Mouse (Mus musculus): ENCODE measurements around the gene Cmtr1. TPM values are rescaled to one million over a fixed set of nuclear protein-coding genes. Genes with fewer than 3 reads are reported as not detected.
A peak's percentile ranks its signal among the peaks of the same experiment; 100 is the strongest.
"Not testable (repeated sequence)": the region's sequence is repeated elsewhere in the genome, so short reads cannot be mapped to it uniquely, and the experiment has no call there.

Cmtr1 gene
- polyA plus RNA-seq, 1 experiment from 2014 or later = 95.8 TPM

- ATAC-seq (ENCODE audit: insufficient read depth, low FRiP score, low read depth) = no peak
- Histone ChIP-seq H3K4me3 (replicated peaks) (no peak overlapping the region), H3K27ac (no peak overlapping the region), H3K4me1 (peaks cover 27% of the 10 kb centered on the region), H3K4me2 (no peak overlapping the region), H3K9ac (no peak overlapping the region), H3K9me3 (no peaks in the 10 kb centered on the region), H3K36me3 (peaks cover 6% of the 10 kb centered on the region; the same call in 1 of the 2 replicates), H3K27me3 (replicated peaks) (no peaks in the 10 kb centered on the region)
- 68% methylated on average over 5 of the region's 5 CpGs for WGBS
These were observed 48.4 kb downstream of the Cmtr1 start for GRCm38 (mm10) chr17:29708783-29709182.

DNA sequence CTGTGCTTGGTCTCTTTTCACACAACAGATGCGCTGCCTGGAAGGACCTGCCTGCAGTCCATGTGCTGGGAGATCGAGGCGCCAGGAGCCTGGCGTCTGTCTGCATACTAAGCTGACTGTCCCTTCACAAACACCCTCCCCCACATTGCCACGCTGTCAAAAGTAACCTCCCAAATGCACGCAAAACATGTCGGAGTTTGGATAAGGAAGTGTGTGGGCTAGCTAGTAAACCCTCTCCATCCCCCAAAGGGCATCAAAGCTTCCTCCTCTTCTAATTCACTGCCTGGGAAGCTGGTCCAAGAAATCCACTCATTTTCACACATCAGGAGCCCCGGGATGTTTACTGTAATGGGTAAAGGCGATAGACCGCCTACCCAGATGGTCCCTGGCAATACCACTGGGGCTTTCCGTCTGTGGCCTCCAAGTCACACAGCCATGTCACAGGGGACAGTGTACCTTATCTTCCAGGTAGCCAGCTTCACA is 50.2 kb downstream of the Cmtr1 start:
- no peak for ATAC-seq (ENCODE audit: insufficient read depth, low FRiP score, low read depth)
- Histone ChIP-seq H3K4me3 (replicated peaks) (no peak overlapping the region), H3K9ac (no peak overlapping the region), H3K4me1 (peaks cover 27% of the 10 kb centered on the region), H3K4me2 (no peak overlapping the region), H3K9me3 (no peaks in the 10 kb centered on the region), H3K27me3 (replicated peaks) (no peaks in the 10 kb centered on the region), H3K27ac (no peak overlapping the region), H3K36me3 (no peaks in the 10 kb centered on the region)
- WGBS = 64% methylated on average over 11 of the region's 11 CpGs

- Histone ChIP-seq H3K36me3 (no peaks in the 10 kb centered on the region), H3K27ac (peak overlapping the region; percentile 12; the same call in 1 of the 2 replicates), H3K9ac (no peak overlapping the region), H3K27me3 (replicated peaks) (no peaks in the 10 kb centered on the region), H3K4me3 (replicated peaks) (no peak overlapping the region), H3K9me3 (no peaks in the 10 kb centered on the region), H3K4me2 (no peak overlapping the region), H3K4me1 (peaks cover 31% of the 10 kb centered on the region)
- 54% methylated on average over 19 of the region's 19 CpGs for WGBS
- no peak; the same call in 1 of the 2 replicates for ATAC-seq (ENCODE audit: insufficient read depth, low FRiP score, low read depth)
These were observed 50.8 kb downstream of the Cmtr1 start for GRCm38 (mm10) chr17:29711076-29711744.

DNA sequence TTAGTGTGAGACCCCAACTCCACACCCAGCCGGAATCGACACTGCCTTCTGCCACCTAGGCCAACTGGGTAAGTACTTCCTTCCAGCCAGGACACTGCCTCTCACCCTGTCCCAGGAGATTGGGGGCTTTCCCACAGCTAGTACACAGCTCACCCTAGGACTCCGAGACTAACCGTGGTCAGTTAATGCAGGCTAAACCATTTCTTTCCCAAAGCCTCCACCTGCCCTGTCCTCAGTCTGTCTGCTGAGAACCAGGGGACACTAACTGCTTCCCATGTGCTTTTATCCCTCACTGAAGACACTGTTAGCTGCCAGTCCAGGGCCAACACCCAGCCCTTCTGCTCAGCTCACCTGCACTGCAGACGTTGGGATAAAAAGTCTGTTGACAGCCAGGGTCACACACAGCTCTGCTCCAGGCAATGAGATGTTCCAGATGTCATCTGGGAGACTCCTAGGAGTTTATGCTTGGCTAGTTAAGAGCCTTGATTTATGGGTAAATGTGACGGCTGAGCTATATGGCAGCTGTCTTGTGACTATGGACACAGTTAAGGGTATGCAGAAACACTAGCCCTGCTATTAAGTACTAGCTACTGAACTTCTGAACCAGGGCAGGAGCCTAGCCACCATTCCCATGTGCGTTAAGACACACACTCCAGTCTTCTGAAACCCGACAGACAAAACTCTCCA is 51.5 kb downstream of the Cmtr1 start:
- no peaks in the 10 kb centered on the region for H3K27me3 ChIP-seq (replicated peaks)
- no peak for ATAC-seq (ENCODE audit: insufficient read depth, low FRiP score, low read depth)
- 52% methylated on average over 8 of the region's 8 CpGs for WGBS
- H3K4me2 ChIP-seq = no peak overlapping the region
- H3K36me3 ChIP-seq = no peaks in the 10 kb centered on the region
- H3K27ac ChIP-seq = peak overlapping the region; percentile 12; the same call in 1 of the 2 replicates
- no peak overlapping the region for H3K4me3 ChIP-seq (replicated peaks)
- H3K9me3 ChIP-seq = no peaks in the 10 kb centered on the region
- peaks cover 35% of the 10 kb centered on the region for H3K4me1 ChIP-seq
- H3K9ac ChIP-seq = no peak overlapping the region

DNA sequence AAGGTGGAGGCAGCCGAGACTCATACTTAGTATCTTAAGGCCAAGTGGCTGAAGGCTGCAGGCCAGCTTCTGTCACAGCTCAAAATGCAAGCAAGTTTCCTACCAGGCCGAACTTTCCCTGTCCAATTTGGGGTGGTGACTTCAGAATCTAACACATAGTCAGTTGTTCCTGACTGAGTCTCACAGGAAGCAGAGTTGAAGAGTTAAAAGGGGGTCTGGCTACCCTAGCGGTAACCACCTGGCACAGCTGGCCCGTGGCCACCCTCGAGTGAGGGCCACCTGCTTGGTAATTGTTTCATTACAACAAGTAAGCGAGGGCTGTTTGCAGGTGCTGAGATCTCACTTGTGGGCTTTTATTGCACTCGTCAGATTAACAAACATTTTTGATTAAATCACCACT is 52.2 kb downstream of the Cmtr1 start:
- peaks cover 35% of the 10 kb centered on the region for H3K4me1 ChIP-seq
- no peak for ATAC-seq (ENCODE audit: insufficient read depth, low FRiP score, low read depth)
- no peak overlapping the region for H3K9ac ChIP-seq
- no peaks in the 10 kb centered on the region for H3K9me3 ChIP-seq
- WGBS = 64% methylated on average over 7 of the region's 7 CpGs
- no peak overlapping the region for H3K27ac ChIP-seq
- H3K36me3 ChIP-seq = no peaks in the 10 kb centered on the region
- no peaks in the 10 kb centered on the region for H3K27me3 ChIP-seq (replicated peaks)
- no peak overlapping the region for H3K4me3 ChIP-seq (replicated peaks)
- H3K4me2 ChIP-seq = no peak overlapping the region

DNA sequence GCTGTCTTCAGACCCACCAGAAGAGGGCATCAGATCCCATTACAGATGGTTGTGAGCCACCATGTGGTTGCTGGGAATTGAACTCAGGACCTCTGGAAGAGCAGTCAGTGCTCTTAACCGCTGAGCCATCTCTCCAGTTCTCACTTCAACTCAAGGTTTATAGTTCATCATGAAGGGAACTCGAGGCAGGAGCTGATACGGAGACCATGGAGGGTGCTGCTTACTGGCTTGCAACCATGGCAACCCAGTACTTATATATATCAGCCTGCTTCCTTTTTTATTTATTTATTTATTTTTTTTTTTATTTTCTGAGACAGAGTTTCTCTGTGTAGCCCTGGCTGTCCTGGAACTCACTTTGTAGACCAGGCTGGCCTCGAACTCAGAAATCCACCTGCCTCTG is 53.3 kb downstream of the Cmtr1 start:
- not testable (repeated sequence) for H3K4me3 ChIP-seq (replicated peaks); H3K4me2 ChIP-seq; H3K36me3 ChIP-seq; ATAC-seq (ENCODE audit: insufficient read depth, low FRiP score, low read depth); H3K27me3 ChIP-seq (replicated peaks); H3K9me3 ChIP-seq; H3K27ac ChIP-seq; H3K9ac ChIP-seq
- WGBS = 96% methylated on average over 4 of the region's 4 CpGs
- H3K4me1 ChIP-seq = peaks cover 35% of the 10 kb centered on the region

DNA sequence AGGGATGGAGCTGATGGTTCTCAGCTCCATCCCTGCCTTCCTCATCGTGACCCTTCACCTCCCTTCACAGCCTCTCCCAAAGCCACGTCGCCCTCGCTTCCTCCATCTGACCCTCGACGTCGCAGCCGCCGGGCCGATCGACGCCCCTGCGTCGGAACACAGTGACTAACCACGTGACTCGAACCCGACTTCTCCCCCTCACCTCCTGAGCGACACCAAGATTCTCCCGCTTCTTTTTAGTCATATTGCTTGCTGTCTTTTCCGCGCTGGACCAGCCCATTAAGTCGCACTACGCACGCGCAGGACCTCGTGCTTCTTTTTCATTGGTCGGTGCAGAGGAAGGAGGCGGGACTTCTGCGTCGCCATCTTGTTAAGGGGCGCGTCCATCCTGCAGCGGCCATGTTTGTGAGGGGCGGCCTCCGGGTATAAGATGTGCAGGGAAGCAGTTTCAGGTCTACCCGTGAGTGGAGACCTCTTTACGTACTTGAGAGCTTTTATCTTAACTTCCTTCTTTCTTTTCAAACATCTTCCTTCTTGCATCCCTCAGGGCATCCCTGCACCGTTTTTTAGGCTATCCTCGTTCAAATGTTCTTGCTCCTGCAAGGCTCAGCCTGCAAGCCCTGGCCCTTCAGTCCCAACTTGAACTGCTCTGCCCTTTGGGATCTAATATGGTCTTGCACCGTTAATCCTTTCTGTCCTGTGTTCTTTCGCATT is 56.5 kb downstream of the Cmtr1 start, which contains the start of gene Ccdc167:
Gene Ccdc167, minus strand, starts transcription at position 313 of the 714 bp plus-strand sequence.
- WGBS = 4% methylated on average over 41 of the region's 41 CpGs
- ATAC-seq (ENCODE audit: insufficient read depth, low FRiP score, low read depth) = peak; percentile 97

DNA sequence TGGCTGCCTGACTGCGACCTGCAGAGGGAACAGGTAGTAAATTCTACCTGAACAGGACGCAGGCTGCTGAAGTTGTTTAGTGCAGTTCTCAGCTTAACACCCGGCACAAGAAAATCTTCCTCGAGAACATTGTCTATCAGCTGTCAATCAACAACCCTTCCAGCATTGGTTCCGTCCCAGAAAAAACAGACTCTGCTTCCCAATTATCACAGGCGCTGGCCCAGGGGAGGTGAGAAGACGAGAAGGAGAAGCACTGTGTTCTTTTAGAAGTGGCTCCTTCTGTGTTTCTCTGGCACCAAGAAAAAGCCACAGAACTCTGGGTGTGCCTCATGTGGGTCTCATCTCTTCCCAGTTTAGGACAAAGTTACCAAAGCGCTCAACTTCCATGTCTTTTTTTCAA is 58.3 kb downstream of the Cmtr1 start:
- H3K4me3 ChIP-seq (replicated peaks) = no peak overlapping the region
- no peak overlapping the region for H3K4me2 ChIP-seq
- no peaks in the 10 kb centered on the region for H3K36me3 ChIP-seq
- no peak for ATAC-seq (ENCODE audit: insufficient read depth, low FRiP score, low read depth)
- peaks cover 8% of the 10 kb centered on the region for H3K4me1 ChIP-seq
- H3K27me3 ChIP-seq (replicated peaks) = no peaks in the 10 kb centered on the region
- 83% methylated on average over 8 of the region's 8 CpGs for WGBS
- H3K9me3 ChIP-seq = no peaks in the 10 kb centered on the region
- H3K9ac ChIP-seq = no peak overlapping the region
- no peak overlapping the region for H3K27ac ChIP-seq

More for the DNA sequence above, 56.5 kb downstream of the Cmtr1 start, which contains the start of gene Ccdc167:
- H3K27me3 ChIP-seq (replicated peaks) = no peaks in the 10 kb centered on the region
- peaks cover 16% of the 10 kb centered on the region for H3K4me1 ChIP-seq
- H3K9me3 ChIP-seq = no peaks in the 10 kb centered on the region
- H3K36me3 ChIP-seq = no peaks in the 10 kb centered on the region
- H3K4me2 ChIP-seq = peak within 1 kb of the TSS; percentile 89
- no peak within 1 kb of the TSS for H3K27ac ChIP-seq
- H3K9ac ChIP-seq = peak within 1 kb of the TSS; percentile 54
- peak within 1 kb of the TSS; percentile 67 for H3K4me3 ChIP-seq (replicated peaks)

DNA sequence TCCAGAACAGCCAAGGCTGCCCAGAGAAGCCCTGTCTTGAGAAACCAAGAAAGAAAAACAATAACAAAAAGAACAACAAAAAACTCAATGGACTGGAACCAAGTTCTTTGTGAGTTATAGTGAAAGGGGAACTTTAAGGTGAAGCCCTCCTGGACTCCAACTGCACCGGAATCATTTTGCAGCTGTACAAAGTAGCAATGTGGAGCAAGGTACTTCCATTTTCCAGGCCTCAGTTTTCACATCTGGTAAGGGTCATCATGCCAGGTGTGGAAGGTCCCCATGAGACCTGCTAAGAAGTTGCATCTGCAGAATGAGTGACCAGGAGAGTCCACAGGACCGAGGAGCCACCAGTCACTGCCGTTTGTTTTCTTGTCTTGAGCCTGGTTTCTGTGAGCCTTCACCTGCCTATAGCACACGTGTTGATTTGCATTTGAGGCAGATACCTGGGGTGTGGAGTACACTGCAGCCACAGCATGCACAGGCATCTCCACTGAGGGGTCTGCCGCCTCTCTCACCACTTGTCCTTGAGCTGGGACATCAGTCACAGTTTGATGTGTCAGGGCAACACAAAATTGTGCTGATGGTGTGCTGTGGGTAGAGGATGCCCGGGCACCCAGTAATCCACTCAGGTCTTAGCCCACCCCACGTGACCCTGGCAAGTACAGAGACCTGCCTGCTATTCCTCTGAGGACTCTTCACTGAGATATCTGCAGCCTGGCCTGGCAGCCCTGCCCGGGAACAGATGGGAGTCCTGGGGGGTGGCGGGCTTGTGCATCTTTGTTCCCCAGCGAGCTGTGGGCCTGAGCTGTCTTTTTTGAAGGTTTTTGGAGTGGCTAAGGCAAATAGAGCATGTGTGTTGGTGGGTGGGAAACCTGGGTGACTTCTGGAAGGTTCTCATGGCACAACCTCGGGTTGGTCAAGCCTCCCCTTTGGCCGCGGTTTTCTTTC is 59.5 kb downstream of the Cmtr1 start:
- Histone ChIP-seq H3K27me3 (replicated peaks) (no peaks in the 10 kb centered on the region), H3K4me3 (replicated peaks) (no peak overlapping the region), H3K4me1 (peaks cover 8% of the 10 kb centered on the region), H3K9ac (no peak overlapping the region), H3K27ac (no peak overlapping the region), H3K9me3 (no peaks in the 10 kb centered on the region), H3K4me2 (no peak overlapping the region), H3K36me3 (no peaks in the 10 kb centered on the region)
- no peak for ATAC-seq (ENCODE audit: insufficient read depth, low FRiP score, low read depth)
- 81% methylated on average over 13 of the region's 13 CpGs for WGBS

DNA sequence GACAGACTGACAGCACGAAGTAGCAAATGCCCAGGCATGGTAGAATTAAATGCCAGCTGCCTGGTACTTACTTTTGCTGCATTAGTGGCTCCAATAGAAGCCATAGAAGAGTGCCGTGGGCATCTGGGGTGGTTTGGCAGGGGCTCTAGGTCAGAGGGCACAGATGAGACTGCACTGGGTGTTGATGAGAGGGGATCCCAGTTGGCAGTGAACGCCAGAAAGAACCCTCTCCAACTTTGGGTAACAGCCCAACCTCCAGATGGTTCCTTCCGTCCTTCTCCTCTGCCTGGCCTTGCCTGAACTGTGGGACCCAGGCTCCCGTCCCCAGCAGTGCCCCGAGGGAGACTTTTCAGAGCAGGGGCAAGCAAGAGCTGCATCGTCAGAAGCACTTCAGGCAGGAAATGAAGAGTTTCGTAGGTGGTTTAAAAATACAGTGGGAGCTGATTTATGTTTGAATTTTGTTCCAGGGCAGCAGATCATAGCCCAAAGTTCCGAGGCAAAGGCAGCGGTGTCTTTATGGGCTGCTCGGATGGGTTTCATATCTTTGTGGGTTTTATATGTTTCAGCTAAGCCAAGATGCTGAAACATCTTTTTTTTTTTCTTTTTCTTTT is 60.5 kb downstream of the Cmtr1 start:
- Histone ChIP-seq H3K4me3 (replicated peaks) (no peak overlapping the region), H3K36me3 (no peaks in the 10 kb centered on the region), H3K27me3 (replicated peaks) (no peaks in the 10 kb centered on the region), H3K4me2 (no peak overlapping the region), H3K27ac (no peak overlapping the region), H3K4me1 (peaks cover 7% of the 10 kb centered on the region), H3K9me3 (no peaks in the 10 kb centered on the region), H3K9ac (no peak overlapping the region)
- 59% methylated on average over 11 of the region's 11 CpGs for WGBS
- ATAC-seq (ENCODE audit: insufficient read depth, low FRiP score, low read depth) = no peak

DNA sequence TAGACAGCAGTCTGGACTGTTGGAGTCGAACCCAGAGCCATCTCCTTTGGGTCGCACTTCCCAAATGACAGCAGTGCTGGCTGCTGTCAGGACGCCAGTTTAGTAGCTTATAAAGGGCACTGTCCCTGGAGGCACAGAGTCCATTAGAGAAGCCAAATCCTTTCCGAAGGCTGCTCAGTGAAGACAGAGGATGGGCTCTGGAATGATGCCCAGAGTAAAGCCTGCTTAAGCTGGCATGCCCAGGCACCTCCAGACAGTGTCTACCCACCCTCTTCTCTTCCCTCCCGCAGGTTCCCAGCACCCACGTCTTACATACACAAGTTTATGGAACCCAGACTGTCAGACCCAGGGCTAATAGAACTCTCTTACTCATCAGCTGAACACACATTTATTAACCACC is 64.2 kb downstream of the Cmtr1 start:
- Histone ChIP-seq H3K9ac (no peak overlapping the region), H3K4me2 (no peak overlapping the region), H3K4me1 (no peaks in the 10 kb centered on the region), H3K27ac (no peak overlapping the region), H3K4me3 (replicated peaks) (no peak overlapping the region), H3K9me3 (no peaks in the 10 kb centered on the region), H3K27me3 (replicated peaks) (no peaks in the 10 kb centered on the region), H3K36me3 (no peaks in the 10 kb centered on the region)
- ATAC-seq (ENCODE audit: insufficient read depth, low FRiP score, low read depth) = no peak
- WGBS = 69% methylated on average over 6 of the region's 6 CpGs

Data from stomach, embryonic 15.5 days (tissue).